Mouse (Mus musculus) frontal cortex, adult (tissue): ENCODE results near the gene Hpcal1.

Experiments
- ATAC-seq: cut with Nextera tagmentation; 2 replicates; pipeline ENCODE4 v1.9.2; 2017; ENCODE audit warnings: mild to moderate bottlenecking, moderate library complexity, mixed read lengths; ENCODE audit not compliant: low TSS enrichment

Gene Hpcal1

DNA sequence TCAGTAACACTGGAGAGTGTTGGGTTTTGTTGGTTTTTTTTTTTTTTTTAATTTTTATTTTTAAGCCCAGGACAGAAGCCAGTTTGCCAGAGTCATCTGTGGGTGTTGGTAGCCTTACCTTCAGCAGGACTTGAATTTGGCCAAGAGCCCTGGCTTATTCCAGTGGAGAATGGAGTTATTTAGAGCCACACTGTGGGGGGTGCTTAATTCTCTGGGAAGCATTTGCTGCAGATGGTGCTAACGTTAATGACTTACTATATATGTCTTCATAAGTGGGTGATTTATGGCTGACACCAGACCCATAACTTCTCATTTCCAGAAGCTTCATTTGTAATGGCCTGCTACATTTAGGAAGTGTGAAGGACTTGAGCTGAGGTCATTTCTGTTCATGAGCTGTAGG lies 21.9 kb downstream of the Hpcal1 start:
- peak; percentile 80 for ATAC-seq

- ATAC-seq, result no peak
These were observed 25.2 kb downstream of the Hpcal1 start for GRCm38 (mm10) chr12:17715720-17716478.

DNA sequence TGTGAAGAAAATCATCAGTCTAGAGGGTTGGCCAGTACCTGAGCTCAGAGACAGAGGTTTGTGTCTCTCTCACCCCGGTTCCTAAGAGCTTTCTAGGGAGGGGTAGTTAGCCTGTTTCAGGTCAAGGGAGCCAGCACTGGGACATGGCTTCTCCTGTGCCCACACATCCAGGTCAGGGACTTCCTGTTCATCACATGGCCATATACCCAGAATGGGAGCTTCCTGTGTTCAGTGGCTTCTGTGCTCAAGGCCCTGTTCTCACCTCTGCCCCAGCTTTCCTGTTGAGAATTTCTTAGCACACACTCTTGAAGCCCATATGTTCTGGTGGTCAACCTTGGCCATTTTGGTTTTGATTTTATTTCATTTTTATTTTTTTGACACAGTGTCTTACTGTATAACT lies 26.6 kb downstream of the Hpcal1 start:
- no peak for ATAC-seq

DNA sequence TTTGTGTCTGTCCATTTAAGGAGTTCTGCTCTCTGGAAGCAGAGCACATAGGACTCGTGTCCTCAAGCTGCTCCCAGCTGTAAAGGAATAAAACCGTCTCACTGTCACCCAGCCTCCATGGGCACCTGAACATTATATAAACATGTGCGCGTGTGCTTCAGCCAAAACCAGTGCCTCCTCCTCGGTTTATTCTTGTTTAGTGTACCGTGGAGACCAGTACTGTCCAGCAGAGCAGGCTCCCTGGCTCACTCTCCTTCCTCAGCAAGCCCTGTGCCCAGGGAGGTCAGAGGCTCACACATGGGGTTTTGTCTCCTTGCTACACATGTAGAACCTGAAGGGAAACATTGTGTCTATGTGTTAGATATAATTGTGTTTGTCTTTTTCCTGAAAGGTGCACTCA lies 27.5 kb downstream of the Hpcal1 start:
- peak; percentile 59 for ATAC-seq

GRCm38 (mm10) chr12:17721058-17721457 lies 30.4 kb downstream of the Hpcal1 start:
- ATAC-seq, result no peak

GRCm38 (mm10) chr12:17722452-17723181 lies 32.0 kb downstream of the Hpcal1 start:
- ATAC-seq, result no peak

DNA sequence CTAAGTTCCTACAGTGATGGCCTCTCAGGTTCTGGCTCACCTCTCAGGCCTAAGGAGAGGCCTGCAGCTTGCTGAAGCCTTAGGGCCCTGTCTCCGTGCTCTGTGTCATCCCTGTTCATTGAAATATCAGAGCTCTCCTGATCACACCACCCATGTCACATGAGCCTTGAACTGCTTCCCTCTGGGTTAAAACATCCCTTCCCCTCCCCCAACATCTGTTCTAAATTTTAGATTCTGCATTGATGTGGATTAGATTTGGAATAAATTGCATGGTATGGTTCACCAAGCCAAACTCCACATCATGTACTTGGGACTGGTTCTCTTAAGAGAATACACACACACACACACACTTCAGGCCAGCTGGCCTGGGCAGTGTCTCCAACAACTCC lies 32.5 kb downstream of the Hpcal1 start:
- no peak for ATAC-seq

DNA sequence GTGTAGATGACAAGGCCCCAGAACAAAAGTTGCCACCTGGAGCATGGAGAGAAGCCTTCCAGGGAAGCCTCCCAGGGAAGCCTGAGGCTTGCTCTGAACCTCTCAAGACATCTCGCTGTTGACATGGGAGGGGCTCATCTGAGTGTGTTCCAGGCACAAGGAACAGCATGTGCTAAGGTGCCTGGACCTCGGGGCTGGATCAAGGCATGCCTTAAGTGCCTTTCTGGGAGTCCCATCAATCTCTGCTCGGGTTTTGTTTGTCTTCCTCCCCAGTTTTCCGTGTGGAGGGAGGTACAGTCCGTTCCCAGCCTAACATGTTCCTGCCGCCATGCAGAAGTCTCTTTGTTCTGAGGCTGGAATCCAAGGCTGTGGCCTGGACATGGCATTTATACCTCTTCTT lies 33.3 kb downstream of the Hpcal1 start:
- ATAC-seq, result no peak

- no peak for ATAC-seq
These were observed 33.9 kb downstream of the Hpcal1 start for GRCm38 (mm10) chr12:17724412-17725090.

DNA sequence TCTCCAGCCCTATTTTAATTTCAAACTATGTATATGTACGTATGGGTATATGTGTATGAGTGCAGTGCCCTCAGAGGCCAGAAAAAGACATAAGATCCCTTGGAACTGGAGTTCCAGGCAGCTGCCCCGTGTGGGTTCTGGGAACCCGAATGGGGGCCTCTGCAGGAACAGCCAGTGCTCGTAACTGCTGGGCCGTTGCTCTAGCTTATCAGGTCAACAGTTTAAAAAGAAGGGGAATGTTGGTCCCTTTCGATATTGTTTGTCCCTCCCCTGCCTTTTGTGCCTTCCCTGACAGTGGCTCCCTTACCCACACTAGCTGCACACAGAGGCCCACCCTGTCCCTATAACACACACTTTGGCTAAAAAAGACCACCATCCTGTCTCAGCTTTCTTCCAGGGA lies 34.9 kb downstream of the Hpcal1 start:
- no peak for ATAC-seq

- no peak for ATAC-seq
These were observed 36.1 kb downstream of the Hpcal1 start for GRCm38 (mm10) chr12:17726576-17727320.

DNA sequence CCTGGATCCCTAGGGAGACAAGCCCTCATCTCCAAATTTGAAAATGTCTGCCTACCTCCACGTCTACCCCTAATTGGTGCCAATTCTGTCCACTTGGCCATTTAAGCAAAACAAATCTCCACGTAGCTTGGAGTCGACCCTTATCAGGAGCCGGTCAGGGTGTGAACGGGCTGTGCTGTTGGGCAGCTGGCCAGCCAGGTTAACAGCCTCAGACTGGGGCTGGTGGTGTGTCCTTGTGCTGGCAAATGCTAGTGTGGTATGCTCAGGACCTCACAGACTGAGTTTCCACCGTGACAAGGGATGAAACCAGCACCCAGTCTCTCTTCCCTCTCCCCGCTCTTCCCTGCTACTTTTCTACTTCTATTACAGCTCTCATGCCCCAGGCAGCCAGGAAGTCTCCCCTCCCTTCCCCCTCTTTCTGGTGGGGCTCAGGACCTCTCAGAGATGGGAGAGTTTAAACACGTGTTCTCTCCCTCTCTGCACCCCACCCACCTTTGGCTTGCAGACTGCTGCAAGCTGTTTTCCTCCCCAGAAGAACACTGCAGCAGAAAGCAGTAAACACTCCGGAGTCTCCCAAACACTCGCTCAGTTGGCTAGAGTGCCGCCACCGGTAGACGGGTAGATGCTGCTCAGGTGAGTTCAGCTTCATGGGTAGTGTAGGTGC lies 37.2 kb downstream of the Hpcal1 start:
- ATAC-seq, result no peak

DNA sequence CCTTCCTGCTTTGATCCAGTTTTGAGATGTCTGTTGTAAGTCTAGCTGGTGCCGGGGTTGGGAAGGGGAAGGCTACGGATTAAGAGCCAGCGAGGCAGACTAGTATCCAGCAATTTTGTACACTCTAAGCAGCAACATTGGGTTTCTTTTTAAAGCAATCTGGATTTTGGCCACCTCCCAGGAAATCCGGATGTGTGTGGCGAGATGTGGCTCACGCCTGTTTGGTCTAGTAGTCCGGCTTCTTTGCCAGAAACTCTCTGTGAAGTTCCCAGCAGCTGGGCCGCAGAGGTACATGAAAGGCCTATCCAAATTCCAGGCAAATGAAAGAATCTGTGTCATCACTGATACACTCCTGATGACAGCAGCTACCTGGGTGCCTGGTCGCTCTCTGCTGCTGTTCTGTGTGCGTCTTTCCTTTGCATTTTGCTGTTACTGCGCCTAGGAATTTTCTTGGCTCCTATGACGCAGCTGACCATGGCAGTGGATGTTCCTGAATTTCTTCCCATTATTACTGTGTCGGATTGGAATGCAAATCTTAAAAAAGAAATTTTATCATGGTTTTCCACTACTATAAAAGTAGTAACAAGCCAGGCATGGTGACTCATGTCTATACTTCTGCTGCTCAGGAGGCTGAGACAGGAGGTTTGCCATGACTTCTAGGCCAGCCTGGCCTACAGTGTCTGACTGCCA lies 38.7 kb downstream of the Hpcal1 start:
- ATAC-seq, result peak; percentile 50; the same call in 1 of the 2 replicates

DNA sequence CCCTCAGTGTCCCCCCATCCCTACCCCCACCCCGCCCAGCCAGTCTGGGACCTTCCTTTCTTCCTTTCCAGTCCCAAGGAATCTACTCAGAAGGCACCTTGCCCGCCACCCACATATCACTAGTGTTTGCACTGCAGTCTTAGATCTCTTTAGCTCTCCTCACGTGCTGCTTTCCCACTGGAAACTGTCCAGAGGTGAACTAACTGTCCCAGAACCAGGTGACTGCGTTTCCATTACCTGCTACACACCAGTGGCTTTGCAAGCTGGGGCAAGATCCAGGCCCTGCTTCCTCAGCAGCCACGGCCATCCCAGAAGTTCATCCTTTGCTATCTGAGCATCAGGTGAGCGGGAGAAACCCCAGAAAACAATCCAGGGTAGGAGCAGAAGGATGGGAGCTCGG lies 41.4 kb downstream of the Hpcal1 start:
- no peak for ATAC-seq

DNA sequence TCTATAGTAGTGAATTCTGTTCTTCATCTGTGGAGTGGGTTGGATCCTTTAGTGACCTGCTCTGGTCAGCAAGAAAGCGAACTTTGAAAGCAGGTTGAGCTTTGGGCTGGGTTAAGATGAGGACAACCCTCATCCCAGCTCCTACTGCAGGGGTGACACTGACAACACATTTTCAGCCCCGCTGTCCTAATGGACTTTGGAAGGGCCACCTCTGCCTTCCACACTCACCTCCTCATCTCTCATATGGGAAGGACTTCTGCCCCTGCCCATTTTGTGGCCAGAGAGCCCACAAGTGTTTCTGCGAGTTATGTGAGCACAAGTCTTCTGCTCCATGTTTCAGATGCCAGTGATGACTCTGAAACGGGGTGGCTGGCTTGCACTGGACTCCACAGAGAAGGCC lies 41.9 kb downstream of the Hpcal1 start:
- ATAC-seq, result no peak

DNA sequence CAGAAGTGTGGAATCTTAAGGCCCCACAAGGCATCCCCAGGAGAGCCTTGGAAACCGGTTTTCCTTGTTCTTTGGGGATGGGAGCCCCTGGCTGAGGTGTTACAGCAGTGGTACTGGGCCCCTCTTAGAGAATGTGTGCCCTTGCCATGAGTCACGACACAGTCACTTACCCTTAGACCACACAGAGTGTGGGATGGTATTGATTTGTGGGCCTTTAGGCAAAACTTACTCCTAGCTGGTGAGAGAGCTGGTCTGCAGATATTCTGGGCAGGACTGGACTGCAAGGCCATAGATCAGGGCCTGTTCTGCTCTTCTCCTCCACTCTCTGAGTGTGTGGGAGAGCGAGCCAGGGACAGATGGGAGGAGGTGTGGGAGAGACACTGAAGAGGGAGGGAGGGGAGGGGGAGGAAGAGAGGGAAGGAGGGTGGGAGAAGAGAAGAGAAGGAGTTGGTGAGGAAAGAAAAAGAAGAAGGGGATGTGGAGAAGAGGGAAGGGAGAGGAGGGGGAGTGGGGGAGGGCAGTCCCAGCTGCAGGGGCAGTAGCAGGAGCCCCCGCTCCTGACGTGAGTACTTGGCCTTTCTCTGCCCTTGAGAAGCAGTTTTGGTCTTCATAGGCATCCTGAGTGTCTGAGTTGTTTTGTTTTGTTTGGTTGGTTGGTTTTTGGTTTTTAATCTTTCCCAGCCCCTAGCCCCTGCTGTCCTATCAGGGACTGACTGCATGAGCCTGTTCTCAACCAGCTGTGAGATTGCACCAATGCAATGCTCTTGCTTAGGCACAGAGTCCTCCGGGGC lies 42.7 kb downstream of the Hpcal1 start:
- no peak for ATAC-seq

GRCm38 (mm10) chr12:17736396-17736795 lies 45.7 kb downstream of the Hpcal1 start:
- no peak for ATAC-seq

DNA sequence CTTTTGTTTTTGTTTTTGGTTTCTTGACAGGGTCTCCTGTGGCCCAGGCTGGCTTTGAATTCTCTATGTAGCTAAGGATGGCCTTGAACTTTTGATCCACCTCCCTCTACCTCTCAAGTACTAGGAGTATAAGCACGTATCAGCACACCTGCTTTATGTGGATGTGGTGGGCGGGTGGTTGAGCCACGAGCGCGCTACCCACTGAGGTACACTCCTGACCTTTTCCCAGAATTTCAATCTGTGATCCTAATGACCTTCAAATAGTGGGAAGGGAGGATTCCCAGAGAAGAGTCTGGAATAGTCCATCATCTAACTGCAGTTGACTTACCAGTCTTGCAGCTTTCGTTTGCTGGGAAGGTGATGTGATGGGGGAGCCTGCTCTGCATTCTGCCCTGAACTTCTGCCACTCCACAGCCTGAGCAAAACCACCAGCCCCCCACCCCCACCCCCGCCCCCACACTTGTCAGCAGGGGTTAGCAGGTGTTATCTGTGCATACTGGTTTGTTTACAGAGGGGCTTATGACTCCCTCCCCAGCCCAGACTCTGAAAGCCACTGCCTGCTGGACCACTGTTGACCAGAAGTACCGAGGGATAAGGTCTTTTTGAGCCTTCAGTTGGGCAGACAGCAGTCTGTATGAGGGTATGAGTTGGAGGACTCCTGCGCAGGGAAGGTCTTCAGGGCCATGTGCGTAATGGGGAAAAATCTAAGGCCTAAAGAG lies 46.4 kb downstream of the Hpcal1 start:
- ATAC-seq, result no peak

DNA sequence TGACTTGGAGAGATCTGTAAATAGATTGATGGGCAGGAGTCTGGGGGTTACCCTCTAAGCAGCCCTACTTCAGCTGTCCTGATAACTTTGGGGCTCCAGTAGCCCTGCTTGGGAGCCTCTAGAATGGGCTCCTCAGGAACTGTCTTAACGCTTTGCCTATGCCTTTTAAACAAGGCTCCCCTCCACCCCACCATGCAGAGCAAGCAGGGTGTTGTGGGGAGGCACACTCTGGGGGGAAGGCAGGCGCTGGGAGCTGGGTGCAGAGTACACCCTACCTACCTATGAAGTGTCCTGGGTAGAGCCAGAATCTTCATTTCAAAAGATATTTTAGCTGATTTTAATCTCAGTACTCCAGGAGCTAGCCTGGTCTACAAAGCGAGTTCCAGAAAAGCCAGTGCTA lies 47.2 kb downstream of the Hpcal1 start:
- no peak for ATAC-seq

GRCm38 (mm10) chr12:17738473-17738872 lies 47.8 kb downstream of the Hpcal1 start:
- ATAC-seq, result no peak
